Mouse (Mus musculus) heart, embryonic 11.5 days (tissue): ENCODE measurements around the gene Apbb2. TPM values are rescaled to one million over a fixed set of nuclear protein-coding genes. Genes with fewer than 3 reads are reported as not detected.

ENCODE experiments used
- ATAC-seq: fragments of 200-750 bp; cut with Nextera tagmentation; replicated peaks from 2 replicates; pipeline ENCODE4 v1.8.0; 2017; ENCODE audit warnings: moderate library complexity; ENCODE audit not compliant: insufficient number of reproducible peaks, low FRiP score, low TSS enrichment
- H3K27ac ChIP-seq: fragments of 300-500 bp; sonication (generic); 2 replicates; pipeline ENCODE4 v1.5.1; 2014; ENCODE audit warnings: mild to moderate bottlenecking, low read depth, low read length
- H3K27me3 ChIP-seq: fragments of 300-500 bp; sonication (generic); 2 replicates; pipeline ENCODE4 v1.6.1; 2014; ENCODE audit warnings: mild to moderate bottlenecking, low read length, mixed read lengths; ENCODE audit not compliant: control insufficient read depth, insufficient read depth
- H3K36me3 ChIP-seq: fragments of 300-500 bp; sonication (generic); 2 replicates; pipeline ENCODE4 v1.6.1; 2014; ENCODE audit warnings: mild to moderate bottlenecking, low read length, moderate library complexity, mixed read lengths; ENCODE audit not compliant: control insufficient read depth, insufficient read depth
- H3K4me1 ChIP-seq: fragments of 300-500 bp; sonication (generic); 2 replicates; pipeline ENCODE4 v1.6.1; 2014; ENCODE audit warnings: low read length; ENCODE audit not compliant: control insufficient read depth, insufficient read depth
- H3K4me2 ChIP-seq: fragments of 300-500 bp; sonication (generic); 2 replicates; pipeline ENCODE4 v1.6.1; 2014; ENCODE audit warnings: mild to moderate bottlenecking, moderate library complexity
- H3K4me3 ChIP-seq: fragments of 300-500 bp; sonication (generic); 2 replicates; pipeline ENCODE4 v1.5.1; 2014; ENCODE audit warnings: low read depth, low read length
- H3K9ac ChIP-seq: fragments of 300-500 bp; sonication (generic); 2 replicates; pipeline ENCODE4 v1.6.1; 2014; ENCODE audit warnings: mild to moderate bottlenecking, low read depth, low read length, moderate library complexity
- H3K9me3 ChIP-seq: fragments of 300-500 bp; sonication (generic); replicated peaks from 2 replicates; pipeline ENCODE4 v1.6.1; 2016; ENCODE audit warnings: low read length; ENCODE audit not compliant: control insufficient read depth
- WGBS: fragments of 180-500 bp; shearing (Covaris S2); extraction: QIAGEN DNeasy Blood & Tissue Kit; methylation state at CpG from one replicate; pipeline ENCODE4 v1.1.7; 2014; ENCODE audit not compliant: insufficient replicate concordance; 5-methylcytosine and 5-hydroxymethylcytosine counted together
- polyA plus RNA-seq: library from polyadenylated mRNA; unstranded; fragments of >200 nt; fragmentation: Nextera tagmentation; extraction: Ambion mirVana; gene quantifications from 2 replicates; pipeline ENCODE4 v1.2.1, GENCODE M21; 2014

Gene Apbb2
- polyA plus RNA-seq, 1 experiment from 2014 or later, result 25.9 TPM

GRCm38 (mm10) chr5:66494651-66495050 is 123.9 kb downstream of the Apbb2 start:
- Histone ChIP-seq H3K9ac (no peak overlapping the region), H3K4me2 (no peak overlapping the region), H3K4me3 (no peak overlapping the region), H3K9me3 (no peaks in the 10 kb centered on the region), H3K27ac (no peak overlapping the region), H3K27me3 (no peaks in the 10 kb centered on the region), H3K4me1 (peaks cover 19% of the 10 kb centered on the region), H3K36me3 (no peaks in the 10 kb centered on the region)
- 51% methylated on average over 4 of the region's 4 CpGs for WGBS
- no peak for ATAC-seq

- Histone ChIP-seq H3K36me3 (no peaks in the 10 kb centered on the region), H3K9ac (no peak overlapping the region), H3K9me3 (no peaks in the 10 kb centered on the region), H3K4me1 (peaks cover 15% of the 10 kb centered on the region), H3K27ac (no peak overlapping the region), H3K27me3 (no peaks in the 10 kb centered on the region), H3K4me3 (no peak overlapping the region), H3K4me2 (no peak overlapping the region)
- no peak for ATAC-seq
- 82% methylated on average over 4 of the region's 4 CpGs for WGBS
These were observed 126.0 kb downstream of the Apbb2 start for GRCm38 (mm10) chr5:66492563-66492960.

DNA sequence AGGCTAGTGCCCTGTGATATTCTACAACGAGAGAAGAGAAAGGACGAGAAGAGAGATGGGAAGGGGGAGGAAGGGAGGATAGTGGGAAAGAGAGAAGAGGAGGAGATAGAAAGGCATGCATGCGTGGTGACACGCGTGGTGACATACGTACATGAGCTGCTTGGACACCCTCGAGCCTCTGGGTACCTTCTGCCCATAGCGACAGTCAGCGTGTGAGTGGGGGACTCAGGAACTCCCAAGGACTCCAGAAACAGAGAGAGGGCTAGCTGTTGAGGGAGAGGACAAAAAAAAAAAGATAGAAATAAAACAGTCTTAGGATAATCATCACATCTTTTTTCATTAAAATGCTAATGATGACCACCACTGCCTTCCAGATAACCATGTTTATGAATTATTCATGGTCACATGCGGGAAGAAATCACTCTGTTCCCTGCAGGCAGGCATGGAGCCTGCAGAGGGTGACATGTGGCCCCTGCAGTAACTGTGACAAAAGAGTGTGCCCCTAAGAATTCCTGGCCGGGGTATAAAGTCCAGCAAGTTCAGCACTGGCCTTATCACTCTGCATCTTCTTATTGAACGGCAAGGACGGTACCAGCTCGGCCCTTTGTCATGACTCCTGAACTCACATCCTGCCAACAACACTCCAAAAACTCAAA is 126.5 kb downstream of the Apbb2 start:
- Histone ChIP-seq H3K9ac (no peak overlapping the region), H3K36me3 (no peaks in the 10 kb centered on the region), H3K4me1 (peaks cover 11% of the 10 kb centered on the region), H3K27me3 (no peaks in the 10 kb centered on the region), H3K9me3 (no peaks in the 10 kb centered on the region), H3K4me2 (no peak overlapping the region), H3K27ac (no peak overlapping the region), H3K4me3 (no peak overlapping the region)
- 81% methylated on average over 14 of the region's 14 CpGs for WGBS
- ATAC-seq, result no peak

- Histone ChIP-seq H3K36me3 (no peaks in the 10 kb centered on the region), H3K4me3 (no peak overlapping the region), H3K27ac (no peak overlapping the region), H3K27me3 (no peaks in the 10 kb centered on the region), H3K4me1 (peaks cover 3% of the 10 kb centered on the region), H3K9ac (no peak overlapping the region), H3K4me2 (no peak overlapping the region), H3K9me3 (no peaks in the 10 kb centered on the region)
- 60% methylated on average over 7 of the region's 7 CpGs for WGBS
- no peak for ATAC-seq
These were observed 132.6 kb downstream of the Apbb2 start for GRCm38 (mm10) chr5:66486028-66486427.

- H3K4me2 ChIP-seq, result no peak overlapping the region
- no peaks in the 10 kb centered on the region for H3K36me3 ChIP-seq
- ATAC-seq, result no peak
- WGBS, result 84% methylated on average over 10 of the region's 10 CpGs
- H3K9ac ChIP-seq, result no peak overlapping the region
- H3K4me3 ChIP-seq, result no peak overlapping the region
- H3K27me3 ChIP-seq, result no peaks in the 10 kb centered on the region
- no peak overlapping the region for H3K27ac ChIP-seq
- H3K9me3 ChIP-seq, result no peaks in the 10 kb centered on the region
- H3K4me1 ChIP-seq, result 0 out of 2 replicates have a peak, but pooled peaks cover 3% of the 10 kb centered on the region
These were observed 142.3 kb downstream of the Apbb2 start for GRCm38 (mm10) chr5:66476266-66476665.

GRCm38 (mm10) chr5:66475824-66476223 is 142.8 kb downstream of the Apbb2 start:
- WGBS, result 59% methylated on average over 6 of the region's 6 CpGs
- Histone ChIP-seq H3K9me3 (no peaks in the 10 kb centered on the region), H3K9ac (peak overlapping the region; percentile 3; the same call in 1 of the 2 replicates), H3K4me3 (no peak overlapping the region), H3K27ac (no peak overlapping the region), H3K4me1 (0 out of 2 replicates have a peak, but pooled peaks cover 3% of the 10 kb centered on the region), H3K4me2 (no peak overlapping the region), H3K27me3 (no peaks in the 10 kb centered on the region), H3K36me3 (no peaks in the 10 kb centered on the region)
- no peak for ATAC-seq

DNA sequence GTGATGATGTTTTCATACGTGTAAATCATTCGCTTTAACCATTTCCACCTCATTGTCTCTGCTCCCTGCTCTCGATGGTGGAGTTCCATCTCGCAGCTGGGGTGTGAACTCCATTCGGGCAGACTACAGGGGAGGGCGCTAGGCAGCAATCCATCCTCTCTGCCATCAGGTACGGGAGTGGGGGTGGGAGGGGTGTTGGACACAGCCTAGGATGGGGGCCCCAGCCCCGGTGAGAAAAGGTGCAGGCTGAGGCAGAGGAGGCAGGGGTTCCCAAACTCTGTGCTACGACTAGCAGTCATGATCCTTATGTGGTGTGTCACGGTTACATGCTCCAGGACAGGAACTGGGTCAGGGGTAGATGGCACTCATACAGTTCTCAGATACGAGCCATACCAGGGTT is 144.4 kb downstream of the Apbb2 start:
- Histone ChIP-seq H3K4me2 (no peak overlapping the region), H3K27me3 (no peaks in the 10 kb centered on the region), H3K9ac (no peak overlapping the region), H3K4me3 (no peak overlapping the region), H3K9me3 (no peaks in the 10 kb centered on the region), H3K27ac (no peak overlapping the region), H3K4me1 (0 out of 2 replicates have a peak, but pooled peaks cover 3% of the 10 kb centered on the region), H3K36me3 (no peaks in the 10 kb centered on the region)
- ATAC-seq, result no peak
- WGBS, result 64% methylated on average over 11 of the region's 11 CpGs

DNA sequence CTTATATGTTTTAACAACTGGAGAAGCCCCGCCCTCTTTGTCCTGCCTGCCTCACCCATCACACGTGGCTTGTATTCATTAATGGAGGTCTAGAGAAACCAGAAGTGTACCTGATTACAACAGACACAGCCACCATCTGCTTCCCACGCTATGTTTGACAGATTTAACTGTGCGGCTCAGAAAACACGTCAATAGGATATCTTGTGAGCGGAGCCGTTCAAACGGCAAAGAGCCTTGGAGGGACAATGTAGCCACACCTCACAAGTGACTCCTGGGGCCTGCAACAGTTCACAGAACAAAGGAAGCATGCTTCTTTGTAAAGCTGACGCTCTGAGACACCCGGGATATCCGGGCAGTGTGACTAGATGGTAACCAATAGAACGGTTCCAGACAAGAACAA is 145.0 kb downstream of the Apbb2 start:
- ATAC-seq, result no peak
- Histone ChIP-seq H3K4me1 (0 out of 2 replicates have a peak, but pooled peaks cover 3% of the 10 kb centered on the region), H3K9me3 (no peaks in the 10 kb centered on the region), H3K27me3 (no peaks in the 10 kb centered on the region), H3K4me2 (no peak overlapping the region), H3K9ac (no peak overlapping the region), H3K27ac (no peak overlapping the region), H3K36me3 (no peaks in the 10 kb centered on the region), H3K4me3 (no peak overlapping the region)
- WGBS, result 46% methylated on average over 12 of the region's 12 CpGs

- Histone ChIP-seq H3K9me3 (no peaks in the 10 kb centered on the region), H3K36me3 (no peaks in the 10 kb centered on the region), H3K27me3 (no peaks in the 10 kb centered on the region), H3K4me2 (no peak overlapping the region), H3K9ac (no peak overlapping the region), H3K4me3 (no peak overlapping the region), H3K27ac (no peak overlapping the region), H3K4me1 (0 out of 2 replicates have a peak, but pooled peaks cover 3% of the 10 kb centered on the region)
- no peak for ATAC-seq
- 82% methylated on average over 5 of the region's 5 CpGs for WGBS
These were observed 147.7 kb downstream of the Apbb2 start for GRCm38 (mm10) chr5:66470837-66471236.
